Mouse (Mus musculus) liver, embryonic 12.5 days (tissue): ENCODE data around the gene Dhrs1. TPM values are rescaled to one million over a fixed set of nuclear protein-coding genes. Genes with fewer than 3 reads are reported as not detected.

ENCODE experiments used
- ATAC-seq: fragments of 200-750 bp; cut with Nextera tagmentation; 2 replicates; pipeline ENCODE4 v1.8.0; 2017; ENCODE audit warnings: moderate number of reproducible peaks, mild to moderate bottlenecking, moderate library complexity
- H3K27ac ChIP-seq: fragments of 300-500 bp; sonication (generic); 2 replicates; pipeline ENCODE4 v1.5.1; 2016; ENCODE audit warnings: mild to moderate bottlenecking
- H3K27me3 ChIP-seq: fragments of 300-500 bp; sonication (generic); replicated peaks from 2 replicates; pipeline ENCODE4 v1.6.1; 2016; ENCODE audit warnings: mild to moderate bottlenecking, moderate library complexity
- H3K36me3 ChIP-seq: fragments of 300-500 bp; sonication (generic); 2 replicates; pipeline ENCODE4 v1.6.1; 2016; ENCODE audit warnings: mild to moderate bottlenecking, moderate library complexity
- H3K4me1 ChIP-seq: fragments of 300-500 bp; sonication (generic); 2 replicates; pipeline ENCODE4 v1.6.1; 2016
- H3K4me2 ChIP-seq: fragments of 300-500 bp; sonication (generic); 2 replicates; pipeline ENCODE4 v1.6.1; 2016; ENCODE audit warnings: mild to moderate bottlenecking, moderate library complexity
- H3K4me3 ChIP-seq: fragments of 300-500 bp; sonication (generic); 2 replicates; pipeline ENCODE4 v1.5.1; 2016; ENCODE audit warnings: mild to moderate bottlenecking, moderate library complexity
- H3K9ac ChIP-seq: fragments of 300-500 bp; sonication (generic); 2 replicates; pipeline ENCODE4 v1.6.1; 2016; ENCODE audit warnings: mild to moderate bottlenecking, moderate library complexity
- H3K9me3 ChIP-seq: fragments of 300-500 bp; sonication (generic); replicated peaks from 2 replicates; pipeline ENCODE4 v1.6.1; 2016; ENCODE audit warnings: mild to moderate bottlenecking, moderate library complexity
- WGBS: fragments of 180-500 bp; shearing (Covaris S2); methylation state at CpG from one replicate; pipeline ENCODE4 v1.1.7; 2016; ENCODE audit not compliant: insufficient replicate concordance; 5-methylcytosine and 5-hydroxymethylcytosine counted together
- polyA plus RNA-seq: library from polyadenylated mRNA; unstranded; fragments of >200 nt; fragmentation: Nextera tagmentation; extraction: Ambion mirVana; gene quantifications from 2 replicates; pipeline ENCODE4 v1.2.1, GENCODE M21; 2016

Gene Dhrs1
- polyA plus RNA-seq, 1 experiment from 2014 or later, result 34.3 TPM

- no peaks in the 10 kb centered on the region for H3K9me3 ChIP-seq
- H3K9ac ChIP-seq, result no peak overlapping the region
- H3K27me3 ChIP-seq, result peaks cover 20% of the 10 kb centered on the region
- H3K36me3 ChIP-seq, result peaks cover 44% of the 10 kb centered on the region
- no peak overlapping the region for H3K4me2 ChIP-seq
- H3K4me3 ChIP-seq, result no peak overlapping the region
- WGBS, result 67% methylated on average over 8 of the region's 8 CpGs
- no peak overlapping the region for H3K27ac ChIP-seq
- ATAC-seq, result no peak
- peaks cover 49% of the 10 kb centered on the region for H3K4me1 ChIP-seq
Measured at GRCm38 (mm10) chr14:55716884-55717283, 28.6 kb downstream of the Dhrs1 start.

GRCm38 (mm10) chr14:55716271-55716670 is 29.2 kb downstream of the Dhrs1 start:
- Histone ChIP-seq H3K4me2 (no peak overlapping the region), H3K4me1 (peaks cover 50% of the 10 kb centered on the region), H3K27ac (no peak overlapping the region), H3K36me3 (peaks cover 44% of the 10 kb centered on the region), H3K4me3 (no peak overlapping the region), H3K9me3 (no peaks in the 10 kb centered on the region), H3K9ac (no peak overlapping the region), H3K27me3 (peaks cover 21% of the 10 kb centered on the region)
- ATAC-seq, result no peak
- WGBS, result 76% methylated on average over 6 of the region's 6 CpGs

- Histone ChIP-seq H3K4me2 (no peak overlapping the region), H3K36me3 (peaks cover 39% of the 10 kb centered on the region), H3K4me3 (no peak overlapping the region), H3K27ac (no peak overlapping the region), H3K9me3 (no peaks in the 10 kb centered on the region), H3K27me3 (peaks cover 21% of the 10 kb centered on the region), H3K4me1 (peaks cover 46% of the 10 kb centered on the region), H3K9ac (no peak overlapping the region)
- ATAC-seq, result no peak
- WGBS, result 30% methylated on average over 6 of the region's 6 CpGs
Measured at GRCm38 (mm10) chr14:55714893-55715292, 30.6 kb downstream of the Dhrs1 start.

- Histone ChIP-seq H3K9ac (peak within 1 kb of the TSS; percentile 52; the same call in 1 of the 2 replicates), H3K4me3 (peak within 1 kb of the TSS; percentile 36), H3K9me3 (no peaks in the 10 kb centered on the region), H3K4me1 (peaks cover 42% of the 10 kb centered on the region), H3K36me3 (peaks cover 27% of the 10 kb centered on the region), H3K27me3 (peaks cover 21% of the 10 kb centered on the region), H3K4me2 (peak within 1 kb of the TSS; percentile 67), H3K27ac (no peak within 1 kb of the TSS)
- 22% methylated on average over 4 of the region's 4 CpGs for WGBS
- ATAC-seq, result no peak
Measured at GRCm38 (mm10) chr14:55713729-55714122, 31.8 kb downstream of the Dhrs1 start, which contains the start of gene Tgm1. Tgm1 (minus strand) TSS chr14:55713926.

GRCm38 (mm10) chr14:55713007-55713728 is 32.3 kb downstream of the Dhrs1 start:
- peak; percentile 43 for ATAC-seq
- peak overlapping the region; percentile 36 for H3K4me3 ChIP-seq
- H3K9me3 ChIP-seq, result no peaks in the 10 kb centered on the region
- peaks cover 42% of the 10 kb centered on the region for H3K4me1 ChIP-seq
- peaks cover 21% of the 10 kb centered on the region for H3K27me3 ChIP-seq
- WGBS, result 13% methylated on average over 25 of the region's 25 CpGs
- H3K27ac ChIP-seq, result no peak overlapping the region
- peak overlapping the region; percentile 67 for H3K4me2 ChIP-seq
- H3K9ac ChIP-seq, result peak overlapping the region; percentile 52; the same call in 1 of the 2 replicates
- peaks cover 22% of the 10 kb centered on the region for H3K36me3 ChIP-seq

GRCm38 (mm10) chr14:55711786-55712185 is 33.7 kb downstream of the Dhrs1 start:
- Histone ChIP-seq H3K4me2 (no peak overlapping the region), H3K27me3 (peaks cover 21% of the 10 kb centered on the region), H3K4me1 (peaks cover 53% of the 10 kb centered on the region), H3K9me3 (no peaks in the 10 kb centered on the region), H3K4me3 (no peak overlapping the region), H3K27ac (no peak overlapping the region), H3K36me3 (peaks cover 8% of the 10 kb centered on the region), H3K9ac (no peak overlapping the region)
- WGBS, result 67% methylated on average over 7 of the region's 7 CpGs
- no peak for ATAC-seq

GRCm38 (mm10) chr14:55709509-55709908 is 36.0 kb downstream of the Dhrs1 start:
- Histone ChIP-seq H3K27ac (no peak overlapping the region), H3K36me3 (no peaks in the 10 kb centered on the region), H3K4me1 (peaks cover 59% of the 10 kb centered on the region), H3K9ac (no peak overlapping the region), H3K27me3 (peaks cover 21% of the 10 kb centered on the region), H3K4me3 (no peak overlapping the region), H3K4me2 (no peak overlapping the region), H3K9me3 (no peaks in the 10 kb centered on the region)
- WGBS, result 80% methylated on average over 4 of the region's 4 CpGs
- ATAC-seq, result no peak

- Histone ChIP-seq H3K27me3 (peaks cover 6% of the 10 kb centered on the region), H3K27ac (no peak overlapping the region), H3K4me3 (no peak overlapping the region), H3K9me3 (no peaks in the 10 kb centered on the region), H3K36me3 (no peaks in the 10 kb centered on the region), H3K4me1 (peaks cover 40% of the 10 kb centered on the region), H3K4me2 (no peak overlapping the region), H3K9ac (no peak overlapping the region)
- WGBS, result 16% methylated on average over 5 of the region's 5 CpGs
- ATAC-seq, result peak; percentile 63
Measured at GRCm38 (mm10) chr14:55707397-55707796, 38.1 kb downstream of the Dhrs1 start.

- no peak overlapping the region for H3K27ac ChIP-seq
- H3K4me2 ChIP-seq, result no peak overlapping the region
- no peaks in the 10 kb centered on the region for H3K36me3 ChIP-seq
- H3K4me3 ChIP-seq, result no peak overlapping the region
- H3K4me1 ChIP-seq, result peaks cover 31% of the 10 kb centered on the region
- H3K9me3 ChIP-seq, result no peaks in the 10 kb centered on the region
- ATAC-seq, result no peak
- H3K9ac ChIP-seq, result no peak overlapping the region
- no peaks in the 10 kb centered on the region; the same call in none of the 2 replicates for H3K27me3 ChIP-seq
- WGBS, result 57% methylated on average over 8 of the region's 8 CpGs
Measured at GRCm38 (mm10) chr14:55706051-55706600, 39.4 kb downstream of the Dhrs1 start.

- no peaks in the 10 kb centered on the region for H3K36me3 ChIP-seq
- H3K4me3 ChIP-seq, result no peak overlapping the region
- no peaks in the 10 kb centered on the region for H3K9me3 ChIP-seq
- no peak overlapping the region for H3K9ac ChIP-seq
- no peak overlapping the region for H3K27ac ChIP-seq
- H3K4me1 ChIP-seq, result peaks cover 28% of the 10 kb centered on the region
- H3K4me2 ChIP-seq, result no peak overlapping the region
- WGBS, result 70% methylated on average over 6 of the region's 6 CpGs
- no peak for ATAC-seq
- no peaks in the 10 kb centered on the region; the same call in 1 of the 2 replicates for H3K27me3 ChIP-seq
Measured at GRCm38 (mm10) chr14:55702761-55703160, 42.7 kb downstream of the Dhrs1 start.

GRCm38 (mm10) chr14:55701131-55701530 is 44.4 kb downstream of the Dhrs1 start:
- no peak for ATAC-seq
- no peak overlapping the region for H3K9ac ChIP-seq
- WGBS, result 66% methylated on average over 9 of the region's 9 CpGs
- no peak overlapping the region for H3K4me3 ChIP-seq
- H3K36me3 ChIP-seq, result no peaks in the 10 kb centered on the region
- peaks cover 12% of the 10 kb centered on the region for H3K4me1 ChIP-seq
- no peak overlapping the region for H3K27ac ChIP-seq
- no peak overlapping the region for H3K4me2 ChIP-seq
- no peaks in the 10 kb centered on the region for H3K9me3 ChIP-seq
- no peaks in the 10 kb centered on the region; the same call in 1 of the 2 replicates for H3K27me3 ChIP-seq

GRCm38 (mm10) chr14:55697226-55697625 is 48.3 kb downstream of the Dhrs1 start:
- Histone ChIP-seq H3K4me1 (0 out of 2 replicates have a peak, but pooled peaks cover 5% of the 10 kb centered on the region), H3K4me2 (no peak overlapping the region), H3K4me3 (no peak overlapping the region), H3K27ac (no peak overlapping the region), H3K9ac (no peak overlapping the region), H3K27me3 (no peaks in the 10 kb centered on the region), H3K9me3 (no peaks in the 10 kb centered on the region), H3K36me3 (no peaks in the 10 kb centered on the region)
- 43% methylated on average over 4 of the region's 4 CpGs for WGBS
- no peak for ATAC-seq
